Mouse (Mus musculus) cerebellum, adult (tissue): ENCODE measurements around the gene Btg2.

Experiments
- ATAC-seq: cut with Nextera tagmentation; 2 replicates; pipeline ENCODE4 v1.9.2; 2017; ENCODE audit warnings: mild to moderate bottlenecking, moderate library complexity, mixed read lengths; ENCODE audit not compliant: insufficient number of reproducible peaks, low FRiP score, low TSS enrichment

The Btg2 gene

DNA sequence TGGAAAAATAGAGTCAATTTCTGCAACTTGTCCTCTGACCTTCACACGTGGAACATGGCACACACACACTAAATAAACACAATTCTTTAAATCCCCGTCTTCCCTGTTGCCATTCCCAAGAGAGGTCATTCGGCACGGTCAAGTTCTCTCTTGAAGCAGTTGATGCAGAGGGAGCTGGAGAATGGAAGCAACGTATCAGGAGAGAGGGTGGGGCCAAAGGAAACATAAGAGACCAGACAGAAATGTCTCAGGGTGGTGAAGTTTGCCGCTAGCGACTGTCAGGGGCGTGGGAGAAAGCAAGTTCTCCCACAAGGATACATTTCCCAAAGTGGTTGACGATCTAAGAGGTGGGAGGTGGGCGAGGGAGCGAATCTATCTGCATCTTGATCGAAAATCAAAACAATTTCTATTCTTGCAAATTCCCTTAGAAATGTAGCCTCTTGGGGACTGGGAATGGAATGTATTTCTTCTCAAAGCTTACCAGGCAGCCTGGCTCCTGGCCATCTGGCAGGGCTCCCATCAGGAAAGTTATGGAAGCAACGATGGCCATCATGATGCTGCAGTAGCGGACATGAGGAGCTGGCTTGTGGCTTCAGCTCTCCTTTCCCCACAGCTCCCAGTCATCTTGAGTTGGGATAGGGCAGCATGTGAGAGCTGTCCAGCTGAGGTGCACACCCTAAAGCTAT lies 50.6 kb downstream of the Btg2 start:
- ATAC-seq: no peak

DNA sequence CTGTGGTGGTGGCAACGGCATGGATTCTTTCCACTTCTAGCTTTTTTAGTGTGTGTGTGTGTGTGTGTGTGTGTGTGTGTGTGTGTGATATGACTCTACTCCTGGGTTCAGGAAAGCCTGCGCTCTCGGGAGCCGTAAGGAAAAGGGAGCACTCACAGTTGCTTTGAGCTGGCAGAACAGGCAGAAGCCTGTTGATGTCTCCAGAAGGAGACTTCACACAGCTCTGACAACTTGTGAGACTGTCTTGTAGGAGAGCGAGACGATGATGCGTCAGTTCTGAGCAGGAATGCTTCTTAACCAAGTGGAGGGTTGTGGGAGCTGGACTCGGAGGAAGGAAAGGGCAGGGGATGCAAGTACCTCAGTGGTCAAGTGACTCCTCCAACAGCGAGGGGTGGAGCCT lies 52.2 kb downstream of the Btg2 start:
- ATAC-seq: no peak

GRCm38 (mm10) chr1:134025975-134026374 lies 52.9 kb downstream of the Btg2 start:
- no peak for ATAC-seq
